Mouse (Mus musculus): Measurements from ENCODE around the gene Akirin1. TPM values are rescaled to one million over a fixed set of nuclear protein-coding genes. Genes with fewer than 3 reads are reported as not detected.

Akirin1 gene
- total and polyA plus RNA-seq, 3 experiments, result 27.9 to 52.1 (median 35.6) TPM

- H3K9me3 ChIP-seq (replicated peaks; ENCODE audit: low read length), result no peaks in the 10 kb centered on the region
- H3K4me3 ChIP-seq (replicated peaks in 1 of 3; ENCODE audit: low read depth in 2 of 3, low read length in 2 of 3, poor library complexity in 1 of 3), result no peak overlapping the region
- TF ChIP-seq JUND (conservative IDR thresholded peaks at IDR 0.05; ENCODE audit: low read depth, low read length), result no peak
- TF ChIP-seq MAX (IDR thresholded peaks at IDR 0.05; ENCODE audit: low read length), result no peak
- no peak for TF ChIP-seq NELFE (IDR thresholded peaks at IDR 0.05; ENCODE audit: low read depth, low read length)
- TF ChIP-seq ZC3H11A (IDR thresholded peaks at IDR 0.05; ENCODE audit: low read depth, low read length), result no peak
- no peak for TF ChIP-seq RAD21 (IDR thresholded peaks at IDR 0.05; ENCODE audit: low read depth, low read length)
- no peak for TF ChIP-seq BHLHE40 (IDR thresholded peaks at IDR 0.05; ENCODE audit: low read depth, low read length)
- no peak for TF ChIP-seq USF1 (IDR thresholded peaks at IDR 0.05; ENCODE audit: low read depth, low read length)
- no peak for TF ChIP-seq MYC (IDR thresholded peaks at IDR 0.05; ENCODE audit: low read depth, low read length)
- no peak for TF ChIP-seq PAX5 (IDR thresholded peaks at IDR 0.05; ENCODE audit: low read length)
- no peak for TF ChIP-seq UBTF (IDR thresholded peaks at IDR 0.05; ENCODE audit: low read depth, low read length)
- TF ChIP-seq HCFC1 (IDR thresholded peaks at IDR 0.05; ENCODE audit: low read depth, low read length), result no peak
- TF ChIP-seq SIN3A (IDR thresholded peaks at IDR 0.05; ENCODE audit: low read length), result no peak
- no peak for TF ChIP-seq ZKSCAN1 (IDR thresholded peaks at IDR 0.05; ENCODE audit: borderline replicate concordance, low read depth, low read length)
- no peak for TF ChIP-seq SMC3 (IDR thresholded peaks at IDR 0.05; ENCODE audit: low read depth, low read length)
- H3K36me3 ChIP-seq (replicated peaks in 1 of 2; ENCODE audit: control insufficient read depth in 1 of 2, insufficient read depth in 1 of 2, low read length in 1 of 2), result peaks cover 19 to 35% of the 10 kb centered on the region in 2 experiments
- no peak for DNase-seq (ENCODE audit: extremely low read depth)
- no peak overlapping the region for H3K27ac ChIP-seq (ENCODE audit: insufficient read depth, low read depth)
- dilution Hi-C loops (cut with MboI; ENCODE audit: extremely low pct_ligation_motif_present, extremely low pct_unique_long_range_greater_than_20kb, low sequenced_read_pairs), result no loop called here
- no peak overlapping the region for H3K4me2 ChIP-seq (ENCODE audit: insufficient read depth, low read depth, poor library complexity, severe bottlenecking)
- H3K79me2 ChIP-seq (replicated peaks; ENCODE audit: control insufficient read depth, extremely low read depth, insufficient read depth, poor library complexity, severe bottlenecking), result peaks cover 8% of the 10 kb centered on the region
- no peak overlapping the region for H3K9ac ChIP-seq (ENCODE audit: insufficient read depth, low read depth)
- in situ Hi-C loops (cut with MboI; ENCODE audit: low pct_ligation_motif_present, low pct_unique_long_range_greater_than_20kb, low sequenced_read_pairs), result no loop called here
- H3K4me1 ChIP-seq (ENCODE audit: control insufficient read depth in 1 of 2, insufficient read depth in 2 of 2), result peaks cover 0 to 6% of the 10 kb centered on the region in 2 experiments; a peak in 2 of 4 replicates
- no peaks in the 10 kb centered on the region for H3K27me3 ChIP-seq (replicated peaks)
These were observed 37.7 kb downstream of the Akirin1 start for GRCm38 (mm10) chr4:123712431-123712830.

- Histone ChIP-seq H3K4me2 (ENCODE audit: insufficient read depth, low read depth, poor library complexity, severe bottlenecking) (no peak overlapping the region), H3K36me3 (replicated peaks in 1 of 2; ENCODE audit: control insufficient read depth in 1 of 2, insufficient read depth in 1 of 2, low read length in 1 of 2) (peaks cover 0 to 8% of the 10 kb centered on the region in 2 experiments), H3K4me3 (replicated peaks in 1 of 3; ENCODE audit: low read depth in 2 of 3, low read length in 2 of 3, poor library complexity in 1 of 3) (no peak overlapping the region), H3K9me3 (replicated peaks; ENCODE audit: low read length) (no peaks in the 10 kb centered on the region), H3K9ac (ENCODE audit: insufficient read depth, low read depth) (no peak overlapping the region), H3K79me2 (replicated peaks; ENCODE audit: control insufficient read depth, extremely low read depth, insufficient read depth, poor library complexity, severe bottlenecking) (no peaks in the 10 kb centered on the region), H3K27ac (ENCODE audit: insufficient read depth, low read depth) (no peak overlapping the region), H3K27me3 (replicated peaks) (peaks cover 23% of the 10 kb centered on the region), H3K4me1 (ENCODE audit: control insufficient read depth in 1 of 2, insufficient read depth in 2 of 2) (no peaks in the 10 kb centered on the region)
- dilution Hi-C loops (cut with MboI; ENCODE audit: extremely low pct_ligation_motif_present, extremely low pct_unique_long_range_greater_than_20kb, low sequenced_read_pairs) (no loop called here), in situ Hi-C loops (cut with MboI; ENCODE audit: low pct_ligation_motif_present, low pct_unique_long_range_greater_than_20kb, low sequenced_read_pairs) (no loop called here)
- DNase-seq (ENCODE audit: extremely low read depth), result no peak
- TF ChIP-seq E2F4 (IDR thresholded peaks at IDR 0.05; ENCODE audit: insufficient replicate concordance, low read depth, low read length) (no peak), SMC3 (IDR thresholded peaks at IDR 0.05; ENCODE audit: low read depth, low read length) (0 out of 2 replicates have a peak, but pooled peaks have one; percentile 8), ZKSCAN1 (IDR thresholded peaks at IDR 0.05; ENCODE audit: borderline replicate concordance, low read depth, low read length) (no peak), ZNF384 (IDR thresholded peaks at IDR 0.05; ENCODE audit: low read depth, low read length) (no peak), GABPA (IDR thresholded peaks at IDR 0.05; ENCODE audit: insufficient replicate concordance, low read depth, low read length) (no peak), PAX5 (IDR thresholded peaks at IDR 0.05; ENCODE audit: low read length) (no peak), CTCF (conservative IDR thresholded peaks at IDR 0.05 in 1 of 2, IDR thresholded peaks at IDR 0.05 in 1 of 2; ENCODE audit: low read depth in 2 of 2, low read length in 2 of 2) (peak in 1 of 2 experiments; percentile 12; a peak in 1 of 4 replicates), USF1 (IDR thresholded peaks at IDR 0.05; ENCODE audit: low read depth, low read length) (no peak), CHD1 (IDR thresholded peaks at IDR 0.05; ENCODE audit: low read depth, low read length) (no peak)
These were observed 42.8 kb downstream of the Akirin1 start for GRCm38 (mm10) chr4:123707340-123707739.

Data from CH12.LX (cell line).